Mouse (Mus musculus): ENCODE measurements around the gene Idua. TPM values are rescaled to one million over a fixed set of nuclear protein-coding genes. Genes with fewer than 3 reads are reported as not detected.
A peak's percentile ranks its signal among the peaks of the same experiment; 100 is the strongest.

The Idua gene
- total and polyA plus RNA-seq, 3 experiments: 1.5 to 9.5 TPM; not detected in 1

- TF ChIP-seq KAT2A (conservative IDR thresholded peaks at IDR 0.05; ENCODE audit: low read depth, low read length): no peak
- no peak for TF ChIP-seq CHD2 (IDR thresholded peaks at IDR 0.05; ENCODE audit: low read length)
- TF ChIP-seq USF1 (IDR thresholded peaks at IDR 0.05; ENCODE audit: low read depth, low read length): 0 out of 2 replicates have a peak, but pooled peaks have one; percentile 31
- peak in 1 of 2 experiments; percentile 12; a peak in 1 of 4 replicates for TF ChIP-seq EP300 (IDR thresholded peaks at IDR 0.05; ENCODE audit: low read depth in 1 of 2, low read length in 2 of 2)
- TF ChIP-seq MYC (IDR thresholded peaks at IDR 0.05; ENCODE audit: low read depth, low read length): no peak
- H3K4me1 ChIP-seq (ENCODE audit: control insufficient read depth in 1 of 2, insufficient read depth in 2 of 2, low read length in 2 of 2): peaks cover 7 to 10% of the 10 kb centered on the region in 2 experiments
- no peak overlapping the region for H3K4me3 ChIP-seq (ENCODE audit: control insufficient read depth in 1 of 2, insufficient read depth in 1 of 2, low read depth in 2 of 2, low read length in 2 of 2)
- H3K9me3 ChIP-seq (replicated peaks; ENCODE audit: insufficient read depth, low read length): no peaks in the 10 kb centered on the region
- no peak overlapping the region for H3K9ac ChIP-seq (ENCODE audit: control insufficient read depth, low read depth, low read length, poor library complexity, severe bottlenecking)
- peaks cover 17 to 37% of the 10 kb centered on the region in 2 experiments for H3K36me3 ChIP-seq (ENCODE audit: control insufficient read depth in 1 of 2, insufficient read depth in 2 of 2, low read length in 2 of 2)
- H3K27ac ChIP-seq (ENCODE audit: control insufficient read depth, low read depth, low read length): no peak overlapping the region
- H3K79me2 ChIP-seq (ENCODE audit: control insufficient read depth, insufficient read depth, low read length, poor library complexity): peaks cover 15% of the 10 kb centered on the region
- DNase-seq (ENCODE audit: low read depth, low spot score): no peak
- H3K27me3 ChIP-seq (ENCODE audit: control insufficient read depth in 1 of 2, insufficient read depth in 2 of 2, low read length in 2 of 2): no peaks in the 10 kb centered on the region
Observed at GRCm38 (mm10) chr5:108621870-108622269, 38.3 kb upstream of the Idua start.

DNA sequence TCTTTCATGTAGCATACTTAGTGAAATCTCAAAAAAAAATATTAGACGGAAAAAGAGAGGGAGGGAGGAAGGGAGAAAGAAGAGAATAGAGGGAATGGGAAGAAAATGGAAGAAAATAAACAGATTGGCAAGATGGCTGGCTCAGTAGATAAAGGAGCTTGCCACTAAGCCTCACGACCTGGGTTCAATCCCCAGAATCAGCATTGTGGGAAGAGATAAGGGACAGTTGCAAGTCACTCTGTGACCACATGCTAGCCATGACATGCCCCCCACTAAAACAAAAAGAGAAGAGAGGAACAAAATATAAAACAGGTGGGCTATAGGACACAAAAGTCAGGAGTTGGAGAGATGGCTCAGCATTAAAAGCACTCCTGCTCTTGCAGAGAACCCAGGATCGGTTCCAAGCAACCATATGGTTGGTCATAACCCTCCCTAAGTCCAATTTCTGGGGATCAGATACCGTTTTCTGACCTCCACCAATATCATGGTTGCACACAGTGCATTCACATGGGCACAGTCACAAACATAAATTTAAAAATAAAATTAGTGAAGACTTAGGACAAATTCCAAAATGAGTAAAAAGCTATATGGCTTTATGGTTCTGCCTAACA, 34.0 kb upstream of the Idua start:
- H3K36me3 ChIP-seq (ENCODE audit: control insufficient read depth in 1 of 2, insufficient read depth in 2 of 2, low read length in 2 of 2): peaks cover 22 to 37% of the 10 kb centered on the region in 2 experiments
- DNase-seq (ENCODE audit: low read depth, low spot score): peak; percentile 68
- no peaks in the 10 kb centered on the region for H3K27me3 ChIP-seq (ENCODE audit: control insufficient read depth in 1 of 2, insufficient read depth in 2 of 2, low read length in 2 of 2)
- no peak overlapping the region for H3K4me3 ChIP-seq (ENCODE audit: control insufficient read depth in 1 of 2, insufficient read depth in 1 of 2, low read depth in 2 of 2, low read length in 2 of 2)
- no peak overlapping the region for H3K9ac ChIP-seq (ENCODE audit: control insufficient read depth, low read depth, low read length, poor library complexity, severe bottlenecking)
- peaks cover 45% of the 10 kb centered on the region for H3K79me2 ChIP-seq (ENCODE audit: control insufficient read depth, insufficient read depth, low read length, poor library complexity)
- H3K4me1 ChIP-seq (ENCODE audit: control insufficient read depth in 1 of 2, insufficient read depth in 2 of 2, low read length in 2 of 2): peaks cover 17 to 19% of the 10 kb centered on the region in 2 experiments
- no peaks in the 10 kb centered on the region for H3K9me3 ChIP-seq (replicated peaks; ENCODE audit: insufficient read depth, low read length)
- peak overlapping the region; percentile 42 for H3K27ac ChIP-seq (ENCODE audit: control insufficient read depth, low read depth, low read length)
- TF ChIP-seq MEF2A (IDR thresholded peaks at IDR 0.05; ENCODE audit: extremely low read depth, insufficient replicate concordance, low read depth, low read length, poor library complexity, severe bottlenecking): no peak
- TF ChIP-seq MYC (IDR thresholded peaks at IDR 0.05; ENCODE audit: low read depth, low read length): peak; percentile 68
- TF ChIP-seq NELFE (IDR thresholded peaks at IDR 0.05; ENCODE audit: low read depth, low read length): no peak
- no peak for TF ChIP-seq ZC3H11A (IDR thresholded peaks at IDR 0.05; ENCODE audit: low read depth, low read length)
- no peak for TF ChIP-seq UBTF (IDR thresholded peaks at IDR 0.05; ENCODE audit: borderline replicate concordance, insufficient read depth, low read depth, low read length)
- TF ChIP-seq CHD1 (IDR thresholded peaks at IDR 0.05; ENCODE audit: low read depth, low read length): 0 out of 2 replicates have a peak, but pooled peaks have one; percentile 34
- no peak for TF ChIP-seq ZKSCAN1 (IDR thresholded peaks at IDR 0.05; ENCODE audit: low read depth, low read length)
- no peak for TF ChIP-seq JUND (IDR thresholded peaks at IDR 0.05; ENCODE audit: low read depth, low read length)
- no peak for TF ChIP-seq GABPA (IDR thresholded peaks at IDR 0.05; ENCODE audit: low read depth, low read length)
- TF ChIP-seq MAX (IDR thresholded peaks at IDR 0.05; ENCODE audit: low read length): no peak
- TF ChIP-seq SIN3A (IDR thresholded peaks at IDR 0.05; ENCODE audit: low read length): peak; percentile 66; the same call in 1 of the 2 replicates
- TF ChIP-seq USF1 (IDR thresholded peaks at IDR 0.05; ENCODE audit: low read depth, low read length): no peak
- peak; percentile 89 for TF ChIP-seq GATA1 (IDR thresholded peaks at IDR 0.05; ENCODE audit: low read depth, low read length)
- peak; percentile 73 for TF ChIP-seq ETS1 (IDR thresholded peaks at IDR 0.05; ENCODE audit: low read depth, low read length)
- no peak for TF ChIP-seq MYB (IDR thresholded peaks at IDR 0.05; ENCODE audit: low read depth, low read length)
- no peak for TF ChIP-seq POLR2A (IDR thresholded peaks at IDR 0.05; ENCODE audit: control insufficient read depth in 1 of 2, insufficient read depth in 1 of 2, low read depth in 1 of 2, low read length in 2 of 2, poor library complexity in 1 of 2)
- TF ChIP-seq E2F4 (IDR thresholded peaks at IDR 0.05; ENCODE audit: borderline replicate concordance, low read depth, low read length): no peak
- TF ChIP-seq POLR2AphosphoS2 (IDR thresholded peaks at IDR 0.05; ENCODE audit: low read length): no peak
- no peak for TF ChIP-seq CTCF (IDR thresholded peaks at IDR 0.05 in 2 of 3, conservative IDR thresholded peaks at IDR 0.05 in 1 of 3; ENCODE audit: control insufficient read depth in 1 of 3, insufficient read depth in 1 of 3, low read depth in 2 of 3, low read length in 3 of 3, poor library complexity in 1 of 3, severe bottlenecking in 1 of 3)
- peak; percentile 31; the same call in 1 of the 2 replicates for TF ChIP-seq MAZ (IDR thresholded peaks at IDR 0.05; ENCODE audit: low read depth, low read length)
- TF ChIP-seq USF2 (IDR thresholded peaks at IDR 0.05; ENCODE audit: borderline replicate concordance in 1 of 2, insufficient read depth in 1 of 2, low read depth in 1 of 2, low read length in 2 of 2): no peak
- peak; percentile 76 to 77 for TF ChIP-seq EP300 (IDR thresholded peaks at IDR 0.05; ENCODE audit: low read depth in 1 of 2, low read length in 2 of 2)
- TF ChIP-seq TAL1 (IDR thresholded peaks at IDR 0.05; ENCODE audit: low read length): peak; percentile 66
- TF ChIP-seq CHD2 (IDR thresholded peaks at IDR 0.05; ENCODE audit: low read length): no peak
- TF ChIP-seq RAD21 (IDR thresholded peaks at IDR 0.05; ENCODE audit: low read depth, low read length): no peak
- TF ChIP-seq MAFK (IDR thresholded peaks at IDR 0.05; ENCODE audit: borderline replicate concordance, low read depth, low read length): no peak
- no peak for TF ChIP-seq POLR2AphosphoS5 (IDR thresholded peaks at IDR 0.05; ENCODE audit: borderline replicate concordance, low read depth, low read length)
- TF ChIP-seq NRF1 (IDR thresholded peaks at IDR 0.05; ENCODE audit: insufficient read depth, low read depth, low read length, poor library complexity, severe bottlenecking): no peak

Data from MEL (cell line).